Mouse (Mus musculus) midbrain, postnatal 0 days (tissue): ENCODE measurements around the gene Gm39566. TPM values are rescaled to one million over a fixed set of nuclear protein-coding genes. Genes with fewer than 3 reads are reported as not detected.
A peak's percentile ranks its signal among the peaks of the same experiment; 100 is the strongest.

Experiments used
- ATAC-seq: fragments of 200-750 bp; cut with Nextera tagmentation; 2 replicates; pipeline ENCODE4 v1.8.0; 2017; ENCODE audit warnings: moderate number of reproducible peaks, mild to moderate bottlenecking, moderate TSS enrichment, moderate library complexity; ENCODE audit not compliant: low FRiP score
- DNase-seq: peaks from one replicate; pipeline ENCODE4 v3.0.0-alpha.2; 2015; ENCODE audit warnings: low spot score
- H3K27ac ChIP-seq: fragments of 300-500 bp; sonication (generic); 2 replicates; pipeline ENCODE4 v1.5.1; 2014; ENCODE audit warnings: low read depth, mild to moderate bottlenecking, low read length, mixed read lengths
- H3K27me3 ChIP-seq: fragments of 300-500 bp; sonication (generic); 2 replicates; pipeline ENCODE4 v1.6.1; 2014; ENCODE audit warnings: low read length, control low read depth, mixed read lengths; ENCODE audit not compliant: insufficient read depth
- H3K36me3 ChIP-seq: fragments of 300-500 bp; sonication (generic); 2 replicates; pipeline ENCODE4 v1.6.1; 2014; ENCODE audit warnings: low read length, control low read depth, mixed read lengths; ENCODE audit not compliant: insufficient read depth
- H3K4me1 ChIP-seq: fragments of 300-500 bp; sonication (generic); 2 replicates; pipeline ENCODE4 v1.6.1; 2014; ENCODE audit warnings: mild to moderate bottlenecking, control low read depth, antibody characterized with exemption, low read length, mixed read lengths; ENCODE audit not compliant: insufficient read depth
- H3K4me2 ChIP-seq: fragments of 300-500 bp; sonication (generic); 2 replicates; pipeline ENCODE4 v1.6.1; 2014; ENCODE audit warnings: low read depth, mild to moderate bottlenecking, low read length, mixed read lengths; ENCODE audit not compliant: poor library complexity, severe bottlenecking
- H3K4me3 ChIP-seq: fragments of 300-500 bp; sonication (generic); 2 replicates; pipeline ENCODE4 v1.5.1; 2014; ENCODE audit warnings: low read depth, mild to moderate bottlenecking, low read length, moderate library complexity
- H3K9ac ChIP-seq: fragments of 300-500 bp; sonication (generic); replicated peaks from 2 replicates; pipeline ENCODE4 v1.6.1; 2014; ENCODE audit warnings: mild to moderate bottlenecking, low read length, moderate library complexity, mixed read lengths; ENCODE audit not compliant: poor library complexity, severe bottlenecking
- H3K9me3 ChIP-seq: fragments of 300-500 bp; sonication (generic); 2 replicates; pipeline ENCODE4 v1.6.1; 2016; ENCODE audit warnings: low read length, control low read depth
- CTCF ChIP-seq: IDR thresholded peaks from 2 replicates; pipeline ENCODE4 v1.5.1; 2016; ENCODE audit warnings: antibody characterized with exemption, mild to moderate bottlenecking
- WGBS: fragments of 180-500 bp; shearing (Covaris S2); extraction: QIAGEN DNeasy Blood & Tissue Kit; methylation state at CpG from one replicate; pipeline ENCODE4 v1.1.7; 2014; 5-methylcytosine and 5-hydroxymethylcytosine counted together
- polyA plus RNA-seq: library from polyadenylated mRNA; unstranded; fragments of >200 nt; fragmentation: Nextera tagmentation; extraction: Ambion mirVana; gene quantifications from 2 replicates; pipeline ENCODE4 v1.2.1, GENCODE M21; 2015
- total RNA-seq: library from RNA; depleted of rRNA; stranded (reverse); fragments of >200 nt; gene quantifications from 2 replicates; pipeline ENCODE4 v1.2.3, GENCODE M21; 2014

Gm39566 gene
- total and polyA plus RNA-seq, 2 experiments from 2014 or later, result not detected

- DNase-seq (no peak), ATAC-seq (no peak)
- H3K4me3 ChIP-seq, result no peak overlapping the region
- no peak overlapping the region for H3K9ac ChIP-seq
- no peak for TF ChIP-seq CTCF
- H3K9me3 ChIP-seq, result no peaks in the 10 kb centered on the region
- no peak overlapping the region for H3K4me2 ChIP-seq
- H3K27ac ChIP-seq, result no peak overlapping the region
- H3K4me1 ChIP-seq, result no peaks in the 10 kb centered on the region
- H3K36me3 ChIP-seq, result no peaks in the 10 kb centered on the region
- 0 out of 2 replicates have a peak, but pooled peaks cover 2% of the 10 kb centered on the region for H3K27me3 ChIP-seq
These were observed 4.8 kb downstream of the Gm39566 start for GRCm38 (mm10) chr11:69810280-69810679.

- Histone ChIP-seq H3K4me3 (no peak overlapping the region), H3K36me3 (no peaks in the 10 kb centered on the region), H3K9ac (no peak overlapping the region), H3K27ac (no peak overlapping the region), H3K27me3 (0 out of 2 replicates have a peak, but pooled peaks cover 4% of the 10 kb centered on the region), H3K4me2 (no peak overlapping the region), H3K4me1 (0 out of 2 replicates have a peak, but pooled peaks cover 3% of the 10 kb centered on the region), H3K9me3 (no peaks in the 10 kb centered on the region)
- WGBS, result 80% methylated on average over 2 of the region's 2 CpGs
- DNase-seq (no peak), ATAC-seq (no peak)
- no peak for TF ChIP-seq CTCF
These were observed 7.5 kb downstream of the Gm39566 start for GRCm38 (mm10) chr11:69807641-69808040.

GRCm38 (mm10) chr11:69806378-69806777, 8.7 kb downstream of the Gm39566 start:
- peak; percentile 24; the same call in 1 of the 2 replicates for TF ChIP-seq CTCF
- no peak for ATAC-seq
- 0 out of 2 replicates have a peak, but pooled peaks cover 3% of the 10 kb centered on the region for H3K4me1 ChIP-seq
- no peak for DNase-seq
- no peak overlapping the region for H3K27ac ChIP-seq
- H3K9ac ChIP-seq, result no peak overlapping the region
- WGBS, result 85% methylated on average over 4 of the region's 4 CpGs
- no peaks in the 10 kb centered on the region for H3K9me3 ChIP-seq
- H3K36me3 ChIP-seq, result no peaks in the 10 kb centered on the region
- no peak overlapping the region for H3K4me2 ChIP-seq
- 0 out of 2 replicates have a peak, but pooled peaks cover 4% of the 10 kb centered on the region for H3K27me3 ChIP-seq
- H3K4me3 ChIP-seq, result no peak overlapping the region

- DNase-seq, result no peak
- Histone ChIP-seq H3K9ac (no peak within 1 kb of the TSS), H3K27me3 (0 out of 2 replicates have a peak, but pooled peaks cover 4% of the 10 kb centered on the region), H3K36me3 (no peaks in the 10 kb centered on the region), H3K27ac (no peak within 1 kb of the TSS), H3K4me3 (no peak within 1 kb of the TSS), H3K9me3 (no peaks in the 10 kb centered on the region), H3K4me2 (peak within 1 kb of the TSS; percentile 96), H3K4me1 (0 out of 2 replicates have a peak, but pooled peaks cover 3% of the 10 kb centered on the region)
- ATAC-seq, result no peak
- no peak for TF ChIP-seq CTCF
- WGBS, result 12% methylated on average over 29 of the region's 29 CpGs
These were observed 9.9 kb downstream of the Gm39566 start, which contains the start of gene Tmem102 for GRCm38 (mm10) chr11:69804972-69805909. TSS of gene Tmem102 (minus strand) at chr11:69805624.

- 9% methylated on average over 12 of the region's 12 CpGs for WGBS
- Histone ChIP-seq H3K4me2 (peak overlapping the region; percentile 96), H3K4me3 (no peak overlapping the region), H3K4me1 (peaks cover 3% of the 10 kb centered on the region; the same call in 1 of the 2 replicates), H3K9ac (no peak overlapping the region), H3K9me3 (no peaks in the 10 kb centered on the region), H3K36me3 (no peaks in the 10 kb centered on the region), H3K27ac (no peak overlapping the region), H3K27me3 (0 out of 2 replicates have a peak, but pooled peaks cover 4% of the 10 kb centered on the region)
- no peak for TF ChIP-seq CTCF
- DNase-seq, result no peak
- ATAC-seq, result no peak
These were observed 10.5 kb downstream of the Gm39566 start for GRCm38 (mm10) chr11:69804652-69804940.
